Mouse (Mus musculus) kidney, embryonic 14.5 days (tissue): ENCODE results near the gene Gdi2. TPM values are rescaled to one million over a fixed set of nuclear protein-coding genes. Genes with fewer than 3 reads are reported as not detected.

Source experiments
- ATAC-seq: fragments of 200-750 bp; cut with Nextera tagmentation; 2 replicates; pipeline ENCODE4 v1.8.0; 2017; ENCODE audit warnings: moderate number of reproducible peaks, mild to moderate bottlenecking, moderate TSS enrichment, moderate library complexity; ENCODE audit not compliant: low FRiP score, low TSS enrichment
- H3K27ac ChIP-seq: fragments of 300-500 bp; sonication (generic); 2 replicates; pipeline ENCODE4 v1.5.1; 2014; ENCODE audit warnings: low read depth, mild to moderate bottlenecking, low read length, moderate library complexity, mixed read lengths
- H3K27me3 ChIP-seq: fragments of 300-500 bp; sonication (generic); 2 replicates; pipeline ENCODE4 v1.6.1; 2014; ENCODE audit warnings: mild to moderate bottlenecking, low read length; ENCODE audit not compliant: control insufficient read depth, insufficient read depth
- H3K36me3 ChIP-seq: fragments of 300-500 bp; sonication (generic); 2 replicates; pipeline ENCODE4 v1.6.1; 2014; ENCODE audit warnings: low read length, mixed read lengths; ENCODE audit not compliant: control insufficient read depth, insufficient read depth
- H3K4me1 ChIP-seq: fragments of 300-500 bp; sonication (generic); 2 replicates; pipeline ENCODE4 v1.6.1; 2014; ENCODE audit warnings: low read length, mixed read lengths; ENCODE audit not compliant: control insufficient read depth, insufficient read depth
- H3K4me2 ChIP-seq: fragments of 300-500 bp; sonication (generic); replicated peaks from 2 replicates; pipeline ENCODE4 v1.6.1; 2014; ENCODE audit warnings: low read depth, mild to moderate bottlenecking, low read length
- H3K4me3 ChIP-seq: fragments of 300-500 bp; sonication (generic); 2 replicates; pipeline ENCODE4 v1.5.1; 2014; ENCODE audit warnings: mild to moderate bottlenecking, low read length
- H3K9ac ChIP-seq: fragments of 300-500 bp; sonication (generic); 2 replicates; pipeline ENCODE4 v1.6.1; 2014; ENCODE audit warnings: low read depth, mild to moderate bottlenecking, low read length, moderate library complexity
- H3K9me3 ChIP-seq: fragments of 300-500 bp; sonication (generic); 2 replicates; pipeline ENCODE4 v1.6.1; 2016; ENCODE audit warnings: low read length; ENCODE audit not compliant: control insufficient read depth
- WGBS: fragments of 180-500 bp; shearing (Covaris S2); extraction: QIAGEN DNeasy Blood & Tissue Kit; methylation state at CpG from one replicate; pipeline ENCODE4 v1.1.7; 2014; 5-methylcytosine and 5-hydroxymethylcytosine counted together
- polyA plus RNA-seq: library from polyadenylated mRNA; unstranded; fragments of >200 nt; fragmentation: Nextera tagmentation; extraction: Ambion mirVana; gene quantifications from 2 replicates; pipeline ENCODE4 v1.2.1, GENCODE M21; 2014

Gdi2 gene
- polyA plus RNA-seq, 1 experiment from 2014 or later, result 465 TPM

- H3K27me3 ChIP-seq, result no peaks in the 10 kb centered on the region
- H3K36me3 ChIP-seq, result peaks cover 54% of the 10 kb centered on the region
- H3K4me3 ChIP-seq, result no peak overlapping the region
- ATAC-seq, result no peak
- H3K9ac ChIP-seq, result no peak overlapping the region
- no peaks in the 10 kb centered on the region for H3K4me1 ChIP-seq
- H3K9me3 ChIP-seq, result no peaks in the 10 kb centered on the region
- 89% methylated on average over 1 of the region's 1 CpGs for WGBS
- no peak overlapping the region for H3K27ac ChIP-seq
- H3K4me2 ChIP-seq, result no peak overlapping the region
Observed at GRCm38 (mm10) chr13:3594311-3594710, 56.4 kb downstream of the Gdi2 start.

GRCm38 (mm10) chr13:3596232-3596631, 58.4 kb downstream of the Gdi2 start:
- H3K4me2 ChIP-seq, result no peak overlapping the region
- H3K9me3 ChIP-seq, result no peaks in the 10 kb centered on the region
- H3K27me3 ChIP-seq, result no peaks in the 10 kb centered on the region
- H3K27ac ChIP-seq, result no peak overlapping the region
- H3K36me3 ChIP-seq, result peaks cover 45% of the 10 kb centered on the region
- H3K4me1 ChIP-seq, result no peaks in the 10 kb centered on the region
- WGBS, result 94% methylated on average over 6 of the region's 6 CpGs
- ATAC-seq, result no peak
- no peak overlapping the region for H3K9ac ChIP-seq
- no peak overlapping the region for H3K4me3 ChIP-seq

GRCm38 (mm10) chr13:3609780-3610117, 71.9 kb downstream of the Gdi2 start:
- no peaks in the 10 kb centered on the region for H3K4me1 ChIP-seq
- H3K9ac ChIP-seq, result peak overlapping the region; percentile 86; the same call in 1 of the 2 replicates
- H3K36me3 ChIP-seq, result no peaks in the 10 kb centered on the region
- 0 out of 2 replicates have a peak, but pooled peaks cover 6% of the 10 kb centered on the region for H3K9me3 ChIP-seq
- no peak overlapping the region for H3K27ac ChIP-seq
- H3K4me3 ChIP-seq, result peak overlapping the region; percentile 82
- H3K27me3 ChIP-seq, result no peaks in the 10 kb centered on the region
- ATAC-seq, result no peak
- 22% methylated on average over 8 of the region's 8 CpGs for WGBS
- H3K4me2 ChIP-seq, result peak overlapping the region; percentile 61

GRCm38 (mm10) chr13:3610118-3610794, 72.4 kb downstream of the Gdi2 start:
- H3K9me3 ChIP-seq, result 0 out of 2 replicates have a peak, but pooled peaks cover 6% of the 10 kb centered on the region
- peak overlapping the region; percentile 61 for H3K4me2 ChIP-seq
- peak; percentile 45 for ATAC-seq
- H3K4me3 ChIP-seq, result peak overlapping the region; percentile 82
- no peaks in the 10 kb centered on the region for H3K36me3 ChIP-seq
- H3K4me1 ChIP-seq, result no peaks in the 10 kb centered on the region
- H3K27me3 ChIP-seq, result no peaks in the 10 kb centered on the region
- WGBS, result under 1% methylated on average over 38 of the region's 50 CpGs
- H3K9ac ChIP-seq, result peak overlapping the region; percentile 86
- H3K27ac ChIP-seq, result peak overlapping the region; percentile 94

GRCm38 (mm10) chr13:3610795-3611438, 73.1 kb downstream of the Gdi2 start, which contains the start of gene Fam208b:
Fam208b (minus strand) TSS chr13:3611108.
- Histone ChIP-seq H3K4me2 (peak within 1 kb of the TSS; percentile 61), H3K4me3 (peak within 1 kb of the TSS; percentile 82), H3K9ac (peak within 1 kb of the TSS; percentile 86), H3K9me3 (0 out of 2 replicates have a peak, but pooled peaks cover 6% of the 10 kb centered on the region), H3K4me1 (no peaks in the 10 kb centered on the region), H3K27ac (peak within 1 kb of the TSS; percentile 94), H3K36me3 (no peaks in the 10 kb centered on the region), H3K27me3 (no peaks in the 10 kb centered on the region)
- WGBS, result under 1% methylated on average over 58 of the region's 58 CpGs
- ATAC-seq, result peak; percentile 100

Other genes starting within 250 kb of the Gdi2 start
- gene Fam208b, start 73.0 kb downstream of the Gdi2 start, polyA plus RNA-seq, result 24.7 and 25.8 TPM in 2 replicates
- gene Asb13, start 96.0 kb downstream of the Gdi2 start, polyA plus RNA-seq, result 10.5 and 15.7 TPM in 2 replicates